Mouse (Mus musculus): ENCODE data around the gene Akap1. TPM values are rescaled to one million over a fixed set of nuclear protein-coding genes. Genes with fewer than 3 reads are reported as not detected.

The Akap1 gene
- polyA plus RNA-seq, 1 experiment = 5.5 TPM

DNA sequence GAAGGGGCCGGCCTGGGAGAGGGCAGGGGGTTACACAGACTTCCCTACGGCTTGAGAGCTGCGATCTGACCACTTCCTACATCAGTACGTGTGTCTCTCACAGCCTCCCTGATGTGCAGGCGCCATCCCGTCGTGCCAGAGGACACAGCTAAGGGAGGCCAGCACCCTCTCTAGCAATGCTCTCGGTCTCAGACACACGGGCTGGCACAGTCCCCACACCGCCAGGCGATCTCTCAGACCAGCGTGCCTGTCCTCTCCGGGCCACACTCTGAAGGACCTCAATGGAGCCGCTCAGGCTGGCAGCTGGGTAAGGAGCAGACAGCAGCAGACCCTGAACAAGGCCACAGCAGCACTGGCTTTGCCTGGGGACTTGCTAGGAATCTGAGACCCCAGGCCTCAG, 30.3 kb downstream of the Akap1 start:
- no peaks in the 10 kb centered on the region for H3K4me1 ChIP-seq (ENCODE audit: control insufficient read depth, insufficient read depth, insufficient read length)
- DNase-seq (ENCODE audit: low read depth in 1 of 2, low spot score in 2 of 2) = no peak
- no peaks in the 10 kb centered on the region for H3K36me3 ChIP-seq (ENCODE audit: control insufficient read depth, insufficient read depth, low read length)
- no peak overlapping the region for H3K27ac ChIP-seq (ENCODE audit: insufficient read depth, low read length)
- TF ChIP-seq POLR2A (IDR thresholded peaks at IDR 0.05; ENCODE audit: low read depth, low read length) (no peak), CTCF (IDR thresholded peaks at IDR 0.05; ENCODE audit: extremely low read depth, insufficient read depth, insufficient read length, insufficient replicate concordance) (no peak)
- no peak overlapping the region for H3K4me3 ChIP-seq (ENCODE audit: extremely low read depth, insufficient read depth, insufficient read length)
- H3K27me3 ChIP-seq (ENCODE audit: control insufficient read depth, insufficient read depth, low read length) = no peaks in the 10 kb centered on the region
- 93% methylated on average over 14 of the region's 14 CpGs for WGBS

GRCm38 (mm10) chr11:88833099-88833498, 31.3 kb downstream of the Akap1 start:
- DNase-seq (ENCODE audit: low read depth in 1 of 2, low spot score in 2 of 2) = no peak
- Histone ChIP-seq H3K27me3 (ENCODE audit: control insufficient read depth, insufficient read depth, low read length) (no peaks in the 10 kb centered on the region), H3K4me3 (ENCODE audit: extremely low read depth, insufficient read depth, insufficient read length) (no peak overlapping the region), H3K36me3 (ENCODE audit: control insufficient read depth, insufficient read depth, low read length) (no peaks in the 10 kb centered on the region), H3K4me1 (ENCODE audit: control insufficient read depth, insufficient read depth, insufficient read length) (no peaks in the 10 kb centered on the region), H3K27ac (ENCODE audit: insufficient read depth, low read length) (no peak overlapping the region)
- TF ChIP-seq POLR2A (IDR thresholded peaks at IDR 0.05; ENCODE audit: low read depth, low read length) = no peak
- no peak for TF ChIP-seq CTCF (IDR thresholded peaks at IDR 0.05; ENCODE audit: extremely low read depth, insufficient read depth, insufficient read length, insufficient replicate concordance)
- 85% methylated on average over 4 of the region's 4 CpGs for WGBS

DNA sequence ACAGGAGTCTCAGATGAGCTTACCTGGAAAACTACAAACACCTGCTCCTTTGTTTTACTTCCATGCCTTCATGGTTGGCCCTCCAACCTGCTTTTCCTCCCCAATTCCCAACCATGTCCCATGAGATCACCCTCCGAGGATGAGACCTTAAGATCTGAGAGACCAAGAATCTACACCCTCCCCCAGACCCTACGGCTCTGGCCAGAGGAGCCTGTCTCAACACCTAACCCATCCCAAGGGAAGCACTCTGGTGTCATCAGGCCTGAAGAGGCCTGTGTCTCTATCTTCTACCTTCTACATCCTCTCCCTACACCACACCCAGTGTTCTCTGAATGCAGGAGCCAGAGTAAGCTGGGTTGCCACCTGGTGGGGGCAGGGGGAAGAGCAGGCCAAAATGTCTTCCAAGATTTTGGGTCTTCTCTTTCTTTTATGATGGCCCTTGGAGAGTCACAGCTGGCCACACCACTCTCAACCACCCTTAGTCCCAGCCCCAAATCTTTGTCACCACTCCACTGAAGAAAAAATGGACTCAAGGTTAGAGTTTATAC, 34.1 kb downstream of the Akap1 start:
- DNase-seq (ENCODE audit: low read depth in 1 of 2, low spot score in 2 of 2) = peak in 1 of 2 experiments; percentile 24
- peak; percentile 55; the same call in 1 of the 2 replicates for TF ChIP-seq CTCF (IDR thresholded peaks at IDR 0.05; ENCODE audit: extremely low read depth, insufficient read depth, insufficient read length, insufficient replicate concordance)
- TF ChIP-seq POLR2A (IDR thresholded peaks at IDR 0.05; ENCODE audit: low read depth, low read length) = no peak
- WGBS = 98% methylated on average over 2 of the region's 2 CpGs
- H3K27me3 ChIP-seq (ENCODE audit: control insufficient read depth, insufficient read depth, low read length) = no peaks in the 10 kb centered on the region
- H3K36me3 ChIP-seq (ENCODE audit: control insufficient read depth, insufficient read depth, low read length) = no peaks in the 10 kb centered on the region
- H3K27ac ChIP-seq (ENCODE audit: insufficient read depth, low read length) = no peak overlapping the region
- H3K4me3 ChIP-seq (ENCODE audit: extremely low read depth, insufficient read depth, insufficient read length) = no peak overlapping the region
- H3K4me1 ChIP-seq (ENCODE audit: control insufficient read depth, insufficient read depth, insufficient read length) = no peaks in the 10 kb centered on the region

- H3K27me3 ChIP-seq (ENCODE audit: control insufficient read depth, insufficient read depth, low read length) = no peaks in the 10 kb centered on the region
- no peak for DNase-seq (ENCODE audit: low read depth in 1 of 2, low spot score in 2 of 2)
- H3K36me3 ChIP-seq (ENCODE audit: control insufficient read depth, insufficient read depth, low read length) = no peaks in the 10 kb centered on the region
- no peak for TF ChIP-seq POLR2A (IDR thresholded peaks at IDR 0.05; ENCODE audit: low read depth, low read length)
- no peak for TF ChIP-seq CTCF (IDR thresholded peaks at IDR 0.05; ENCODE audit: extremely low read depth, insufficient read depth, insufficient read length, insufficient replicate concordance)
- H3K4me1 ChIP-seq (ENCODE audit: control insufficient read depth, insufficient read depth, insufficient read length) = no peaks in the 10 kb centered on the region
- no peak overlapping the region for H3K4me3 ChIP-seq (ENCODE audit: extremely low read depth, insufficient read depth, insufficient read length)
- H3K27ac ChIP-seq (ENCODE audit: insufficient read depth, low read length) = no peak overlapping the region
These were observed 35.9 kb downstream of the Akap1 start for GRCm38 (mm10) chr11:88828528-88828927.

- DNase-seq (ENCODE audit: low read depth in 1 of 2, low spot score in 2 of 2) = no peak
- no peak overlapping the region for H3K4me3 ChIP-seq (ENCODE audit: extremely low read depth, insufficient read depth, insufficient read length)
- H3K4me1 ChIP-seq (ENCODE audit: control insufficient read depth, insufficient read depth, insufficient read length) = no peaks in the 10 kb centered on the region
- WGBS = 39% methylated on average over 7 of the region's 7 CpGs
- no peaks in the 10 kb centered on the region for H3K27me3 ChIP-seq (ENCODE audit: control insufficient read depth, insufficient read depth, low read length)
- H3K27ac ChIP-seq (ENCODE audit: insufficient read depth, low read length) = no peak overlapping the region
- H3K36me3 ChIP-seq (ENCODE audit: control insufficient read depth, insufficient read depth, low read length) = no peaks in the 10 kb centered on the region
- TF ChIP-seq CTCF (IDR thresholded peaks at IDR 0.05; ENCODE audit: extremely low read depth, insufficient read depth, insufficient read length, insufficient replicate concordance) (no peak), POLR2A (IDR thresholded peaks at IDR 0.05; ENCODE audit: low read depth, low read length) (no peak)
These were observed 38.5 kb downstream of the Akap1 start for GRCm38 (mm10) chr11:88825909-88826308.

DNA sequence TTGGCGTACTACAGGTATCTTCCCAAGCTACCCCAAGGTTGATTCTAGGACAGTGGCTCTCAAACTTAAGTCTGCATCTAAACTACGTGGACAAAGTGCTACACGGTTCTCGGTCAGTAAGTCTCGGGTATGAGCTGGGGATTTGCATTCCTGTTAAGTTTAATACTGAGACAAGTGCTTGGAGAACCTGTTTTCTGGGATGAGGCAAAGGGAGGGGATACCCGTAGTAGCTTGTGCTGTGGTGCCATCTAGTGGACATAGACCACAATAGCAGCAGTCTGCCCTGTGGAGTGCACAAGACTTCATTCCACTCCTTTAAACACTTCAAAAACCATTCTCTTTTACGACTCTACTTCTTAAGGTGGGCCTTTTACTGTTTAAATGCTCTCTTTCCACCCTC, 41.4 kb downstream of the Akap1 start:
- Histone ChIP-seq H3K36me3 (ENCODE audit: control insufficient read depth, insufficient read depth, low read length) (no peaks in the 10 kb centered on the region), H3K4me1 (ENCODE audit: control insufficient read depth, insufficient read depth, insufficient read length) (no peaks in the 10 kb centered on the region), H3K4me3 (ENCODE audit: extremely low read depth, insufficient read depth, insufficient read length) (no peak overlapping the region), H3K27me3 (ENCODE audit: control insufficient read depth, insufficient read depth, low read length) (no peaks in the 10 kb centered on the region), H3K27ac (ENCODE audit: insufficient read depth, low read length) (no peak overlapping the region)
- 10% methylated on average over 7 of the region's 7 CpGs for WGBS
- TF ChIP-seq POLR2A (IDR thresholded peaks at IDR 0.05; ENCODE audit: low read depth, low read length) (no peak), CTCF (IDR thresholded peaks at IDR 0.05; ENCODE audit: extremely low read depth, insufficient read depth, insufficient read length, insufficient replicate concordance) (peak; percentile 81; the same call in 1 of the 2 replicates)
- peak; percentile 8 to 29 for DNase-seq (ENCODE audit: low read depth in 1 of 2, low spot score in 2 of 2)

GRCm38 (mm10) chr11:88822526-88822925, 41.9 kb downstream of the Akap1 start:
- no peak for DNase-seq (ENCODE audit: low read depth in 1 of 2, low spot score in 2 of 2)

More at GRCm38 (mm10) chr11:88822526-88822925, 41.9 kb downstream of the Akap1 start:
- no peaks in the 10 kb centered on the region; the same call in 1 of the 2 replicates for H3K4me1 ChIP-seq (ENCODE audit: control insufficient read depth, insufficient read depth, insufficient read length)
- H3K27me3 ChIP-seq (ENCODE audit: control insufficient read depth, insufficient read depth, low read length) = no peaks in the 10 kb centered on the region
- H3K36me3 ChIP-seq (ENCODE audit: control insufficient read depth, insufficient read depth, low read length) = no peaks in the 10 kb centered on the region
- no peak overlapping the region for H3K4me3 ChIP-seq (ENCODE audit: extremely low read depth, insufficient read depth, insufficient read length)
- TF ChIP-seq CTCF (IDR thresholded peaks at IDR 0.05; ENCODE audit: extremely low read depth, insufficient read depth, insufficient read length, insufficient replicate concordance) (no peak), POLR2A (IDR thresholded peaks at IDR 0.05; ENCODE audit: low read depth, low read length) (no peak)
- 60% methylated on average over 5 of the region's 5 CpGs for WGBS
- H3K27ac ChIP-seq (ENCODE audit: insufficient read depth, low read length) = no peak overlapping the region
